Mouse (Mus musculus): ENCODE data around the gene Cwc25.

Cwc25 gene

GRCm38 (mm10) chr11:97776497-97777128 lies 10.3 kb upstream of the Cwc25 start:
- intact Hi-C loops (cut with DNase I): no loop called here

- intact Hi-C loops (cut with DNase I): no loop called here
Observed at GRCm38 (mm10) chr11:97775808-97776496, 9.6 kb upstream of the Cwc25 start, which contains the start of gene 1700001P01Rik. 1700001P01Rik (minus strand) TSS chr11:97775918.

GRCm38 (mm10) chr11:97775186-97775585 lies 8.8 kb upstream of the Cwc25 start:
- intact Hi-C loops (cut with DNase I): no loop called here

- intact Hi-C loops (cut with DNase I): no loop called here
Observed at GRCm38 (mm10) chr11:97771410-97771809, 5.1 kb upstream of the Cwc25 start.

GRCm38 (mm10) chr11:97769704-97770103 lies 3.3 kb upstream of the Cwc25 start:
- intact Hi-C loops (cut with DNase I): no loop called here

- intact Hi-C loops (cut with DNase I): no loop called here
Observed at GRCm38 (mm10) chr11:97761638-97762037, 4.7 kb downstream of the Cwc25 start.

- intact Hi-C loops (cut with DNase I): no loop called here
Observed at GRCm38 (mm10) chr11:97758942-97759341, 7.4 kb downstream of the Cwc25 start.

- intact Hi-C loops (cut with DNase I): no loop called here
Observed at GRCm38 (mm10) chr11:97758125-97758524, 8.2 kb downstream of the Cwc25 start.

- intact Hi-C loops (cut with DNase I): no loop called here
Observed at GRCm38 (mm10) chr11:97753277-97753676, 13.1 kb downstream of the Cwc25 start.

GRCm38 (mm10) chr11:97748496-97748895 lies 17.9 kb downstream of the Cwc25 start:
- intact Hi-C loops (cut with DNase I): no loop called here

GRCm38 (mm10) chr11:97747773-97748172 lies 18.6 kb downstream of the Cwc25 start:
- intact Hi-C loops (cut with DNase I): no loop called here

GRCm38 (mm10) chr11:97745331-97745721 lies 21.0 kb downstream of the Cwc25 start:
- intact Hi-C loops (cut with DNase I): no loop called here

- intact Hi-C loops (cut with DNase I): loop anchor here (5.0 kb wide), 1 partner anchor 43 kb away; the partner anchor contains the start of genes Pcgf2 and Psmb3
Observed at GRCm38 (mm10) chr11:97744718-97745330, 21.5 kb downstream of the Cwc25 start.

GRCm38 (mm10) chr11:97744063-97744717 lies 22.2 kb downstream of the Cwc25 start, which contains the start of gene Pip4k2b:
Pip4k2b (minus strand) TSS chr11:97744704.
- intact Hi-C loops (cut with DNase I): loop anchor here (5.0 kb wide), 1 partner anchor 42 kb away; the partner anchor contains the start of genes Pcgf2 and Psmb3

GRCm38 (mm10) chr11:97743423-97743822 lies 22.9 kb downstream of the Cwc25 start:
- intact Hi-C loops (cut with DNase I): loop anchor here (5.0 kb wide), 1 partner anchor 41 kb away; the partner anchor contains the start of genes Pcgf2 and Psmb3

GRCm38 (mm10) chr11:97742591-97742990 lies 23.8 kb downstream of the Cwc25 start:
- intact Hi-C loops (cut with DNase I): loop anchor here (5.0 kb wide), 1 partner anchor 40 kb away; the partner anchor contains the start of genes Pcgf2 and Psmb3

GRCm38 (mm10) chr11:97742157-97742556 lies 24.2 kb downstream of the Cwc25 start:
- intact Hi-C loops (cut with DNase I): loop anchor here (5.0 kb wide), 1 partner anchor 40 kb away; the partner anchor contains the start of genes Pcgf2 and Psmb3

GRCm38 (mm10) chr11:97740190-97740589 lies 26.2 kb downstream of the Cwc25 start:
- intact Hi-C loops (cut with DNase I): loop anchor here (5.0 kb wide), 1 partner anchor 38 kb away; the partner anchor contains the start of genes Pcgf2 and Psmb3

GRCm38 (mm10) chr11:97739155-97739554 lies 27.2 kb downstream of the Cwc25 start:
- intact Hi-C loops (cut with DNase I): no loop called here

GRCm38 (mm10) chr11:97738703-97739102 lies 27.7 kb downstream of the Cwc25 start:
- intact Hi-C loops (cut with DNase I): no loop called here

GRCm38 (mm10) chr11:97737600-97737999 lies 28.8 kb downstream of the Cwc25 start:
- intact Hi-C loops (cut with DNase I): no loop called here
